Mouse (Mus musculus): ENCODE data around the gene Zfp541. TPM values are rescaled to one million over a fixed set of nuclear protein-coding genes. Genes with fewer than 3 reads are reported as not detected.

Gene Zfp541
- total RNA-seq, 2 experiments from 2014 or later: 0.44 to 0.66 TPM

- no peak for DNase-seq (ENCODE audit: extremely low spot score in 1 of 2, low spot score in 1 of 2)
These were observed 17.7 kb upstream of the Zfp541 start for GRCm38 (mm10) chr7:16043861-16044435.

GRCm38 (mm10) chr7:16044531-16044930 lies 17.1 kb upstream of the Zfp541 start:
- DNase-seq (ENCODE audit: extremely low spot score in 1 of 2, low spot score in 1 of 2): no peak

- no peak for DNase-seq (ENCODE audit: extremely low spot score in 1 of 2, low spot score in 1 of 2)
These were observed 16.1 kb upstream of the Zfp541 start for GRCm38 (mm10) chr7:16045538-16045937.

- peak in 1 of 2 experiments; percentile 19 for DNase-seq (ENCODE audit: extremely low spot score in 1 of 2, low spot score in 1 of 2)
These were observed 15.5 kb upstream of the Zfp541 start for GRCm38 (mm10) chr7:16046101-16046480.

- DNase-seq (ENCODE audit: extremely low spot score in 1 of 2, low spot score in 1 of 2): peak; percentile 60 to 65
These were observed 14.9 kb upstream of the Zfp541 start for GRCm38 (mm10) chr7:16046481-16047337.

- DNase-seq (ENCODE audit: extremely low spot score in 1 of 2, low spot score in 1 of 2): peak; percentile 70 to 71
These were observed 14.1 kb upstream of the Zfp541 start, which contains the start of gene Bicra for GRCm38 (mm10) chr7:16047338-16048146. Gene Bicra, minus strand, starts transcription at chr7:16047921.

- peak; percentile 94 to 96 for DNase-seq (ENCODE audit: extremely low spot score in 1 of 2, low spot score in 1 of 2)
These were observed 13.4 kb upstream of the Zfp541 start for GRCm38 (mm10) chr7:16048164-16048564.

GRCm38 (mm10) chr7:16048675-16049575 lies 12.7 kb upstream of the Zfp541 start:
- no peak for DNase-seq (ENCODE audit: extremely low spot score in 1 of 2, low spot score in 1 of 2)

- no peak for DNase-seq (ENCODE audit: extremely low spot score in 1 of 2, low spot score in 1 of 2)
These were observed 12.1 kb upstream of the Zfp541 start for GRCm38 (mm10) chr7:16049576-16049915.

GRCm38 (mm10) chr7:16050600-16050999 lies 11.0 kb upstream of the Zfp541 start:
- DNase-seq (ENCODE audit: extremely low spot score in 1 of 2, low spot score in 1 of 2): no peak

- peak; percentile 54 to 80 for DNase-seq (ENCODE audit: extremely low spot score in 1 of 2, low spot score in 1 of 2)
These were observed 9.6 kb upstream of the Zfp541 start for GRCm38 (mm10) chr7:16051883-16052595.

GRCm38 (mm10) chr7:16052684-16053083 lies 8.9 kb upstream of the Zfp541 start:
- DNase-seq (ENCODE audit: extremely low spot score in 1 of 2, low spot score in 1 of 2): peak; percentile 76 to 77

GRCm38 (mm10) chr7:16053105-16053504 lies 8.5 kb upstream of the Zfp541 start:
- DNase-seq (ENCODE audit: extremely low spot score in 1 of 2, low spot score in 1 of 2): no peak

- no peak for DNase-seq (ENCODE audit: extremely low spot score in 1 of 2, low spot score in 1 of 2)
These were observed 6.6 kb upstream of the Zfp541 start for GRCm38 (mm10) chr7:16054966-16055365.

GRCm38 (mm10) chr7:16055665-16056064 lies 5.9 kb upstream of the Zfp541 start:
- no peak for DNase-seq (ENCODE audit: extremely low spot score in 1 of 2, low spot score in 1 of 2)

- DNase-seq (ENCODE audit: extremely low spot score in 1 of 2, low spot score in 1 of 2): peak in 1 of 2 experiments; percentile 74
These were observed 5.0 kb upstream of the Zfp541 start for GRCm38 (mm10) chr7:16056459-16057135.

GRCm38 (mm10) chr7:16057136-16057534 lies 4.5 kb upstream of the Zfp541 start:
- DNase-seq (ENCODE audit: extremely low spot score in 1 of 2, low spot score in 1 of 2): no peak

GRCm38 (mm10) chr7:16062099-16062420 lies 446 bp downstream of the Zfp541 start:
- no peak for DNase-seq (ENCODE audit: extremely low spot score in 1 of 2, low spot score in 1 of 2)

- no peak for DNase-seq (ENCODE audit: extremely low spot score in 1 of 2, low spot score in 1 of 2)
These were observed 1.9 kb downstream of the Zfp541 start for GRCm38 (mm10) chr7:16063490-16063889.

Measured in layer of hippocampus, postnatal 25 days (tissue).